Comparison of ENCODE assay signal across 8 mouse cellular contexts in the genomic region with DNA sequence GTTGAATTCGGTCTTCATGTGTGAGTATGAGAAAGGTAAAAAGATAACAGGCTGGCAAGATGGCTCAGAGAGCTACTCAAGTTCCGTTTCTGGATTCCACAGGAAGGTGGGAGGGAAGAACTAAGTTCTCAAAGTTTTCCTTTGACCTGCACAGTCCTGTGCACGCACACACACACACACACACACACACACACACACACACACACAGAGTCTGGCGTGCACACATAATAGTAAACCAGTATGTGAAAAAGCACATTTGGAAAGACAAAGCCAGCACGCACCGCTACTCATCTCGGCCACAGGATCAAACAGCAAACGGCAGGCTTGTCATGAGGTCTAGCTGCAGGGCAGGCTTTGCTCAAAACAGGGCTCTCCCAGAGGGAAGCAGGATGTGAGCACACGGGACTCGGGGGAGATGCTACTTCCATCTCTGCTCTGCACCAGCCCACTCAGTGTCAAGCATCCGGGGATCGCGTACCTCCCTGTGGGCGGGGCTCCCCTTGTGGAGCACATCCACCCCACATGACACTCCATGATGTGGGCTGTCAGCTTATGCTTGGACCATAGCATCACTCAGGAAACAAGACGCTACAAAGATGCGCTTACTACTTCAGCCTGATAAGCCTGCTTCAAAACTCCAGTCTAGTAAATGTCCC. TPM values are rescaled to one million over a fixed set of nuclear protein-coding genes. Genes with fewer than 3 reads are reported as not detected.
DNase-seq lines count a peak whose midpoint lies in the region; ATAC-seq lines count a peak whose summit lies in the region.

No protein-coding gene starts in this region.

- DNase-seq in thymus, postnatal 0 days (ENCODE audit: low spot score), result peak; percentile 13
- no peak for DNase-seq in thymus, postnatal 25 days
- peak; percentile 60 for DNase-seq in embryonic facial prominence, embryonic 14.5 days (ENCODE audit: low spot score)
- DNase-seq in lung, adult 18-20 months, result peak; percentile 30 to 60
- peak; percentile 63 for DNase-seq in retina, embryonic 14.5 days (ENCODE audit: low spot score)

- H3K27ac ChIP-seq in embryonic facial prominence, embryonic 14.5 days (replicated peaks; ENCODE audit: low read depth, low read length), result peak overlapping the region; percentile 36; the same call in 1 of the 2 replicates
- peak overlapping the region; percentile 66 for H3K27ac ChIP-seq in heart, embryonic 15.5 days
- H3K27ac ChIP-seq in kidney, embryonic 14.5 days (ENCODE audit: low read depth, low read length), result peak overlapping the region; percentile 59; the same call in 1 of the 2 replicates

- peak; percentile 89 for ATAC-seq in embryonic facial prominence, embryonic 14.5 days (ENCODE audit: low read depth)
- peak; percentile 84 for ATAC-seq in heart, embryonic 15.5 days (replicated peaks; ENCODE audit: insufficient number of reproducible peaks, insufficient read depth, low FRiP score, low read depth)
- peak; percentile 77 for ATAC-seq in kidney, embryonic 14.5 days (ENCODE audit: low FRiP score, low TSS enrichment)
- no peak for ATAC-seq in erythroblast, adult 5-6 weeks (replicated peaks; ENCODE audit: low FRiP score, poor library complexity, severe bottlenecking)

- no peaks in the 10 kb centered on the region for H3K4me1 ChIP-seq in embryonic facial prominence, embryonic 14.5 days (ENCODE audit: control insufficient read depth, insufficient read depth, low read length)
- H3K4me1 ChIP-seq in heart, embryonic 15.5 days (replicated peaks), result peaks cover 40% of the 10 kb centered on the region
- 0 out of 2 replicates have a peak, but pooled peaks cover 5% of the 10 kb centered on the region for H3K4me1 ChIP-seq in kidney, embryonic 14.5 days (ENCODE audit: control insufficient read depth, insufficient read depth, low read length)

- H3K9ac ChIP-seq in embryonic facial prominence, embryonic 14.5 days (ENCODE audit: low read depth, low read length), result no peak overlapping the region
- peak overlapping the region; percentile 25; the same call in 1 of the 2 replicates for H3K9ac ChIP-seq in heart, embryonic 15.5 days
- H3K9ac ChIP-seq in kidney, embryonic 14.5 days (ENCODE audit: low read depth, low read length), result no peak overlapping the region; the same call in 1 of the 2 replicates

- H3K4me2 ChIP-seq in embryonic facial prominence, embryonic 14.5 days (ENCODE audit: low read depth, low read length), result peak overlapping the region; percentile 30; the same call in 1 of the 2 replicates
- peak overlapping the region; percentile 36 for H3K4me2 ChIP-seq in heart, embryonic 15.5 days
- H3K4me2 ChIP-seq in kidney, embryonic 14.5 days (replicated peaks; ENCODE audit: low read depth, low read length), result no peak overlapping the region; the same call in 1 of the 2 replicates

- no peaks in the 10 kb centered on the region for H3K36me3 ChIP-seq in embryonic facial prominence, embryonic 14.5 days (ENCODE audit: control insufficient read depth, insufficient read depth, low read length)
- no peaks in the 10 kb centered on the region for H3K36me3 ChIP-seq in heart, embryonic 15.5 days
- H3K36me3 ChIP-seq in kidney, embryonic 14.5 days (ENCODE audit: control insufficient read depth, insufficient read depth, low read length), result no peaks in the 10 kb centered on the region

- no peaks in the 10 kb centered on the region for H3K9me3 ChIP-seq in embryonic facial prominence, embryonic 14.5 days (ENCODE audit: control insufficient read depth, low read length)
- no peaks in the 10 kb centered on the region for H3K9me3 ChIP-seq in heart, embryonic 15.5 days (replicated peaks)
- no peaks in the 10 kb centered on the region for H3K9me3 ChIP-seq in kidney, embryonic 14.5 days (ENCODE audit: control insufficient read depth, low read length)

- no peaks in the 10 kb centered on the region for H3K27me3 ChIP-seq in embryonic facial prominence, embryonic 14.5 days (replicated peaks; ENCODE audit: control insufficient read depth, insufficient read depth, low read length)
- H3K27me3 ChIP-seq in heart, embryonic 15.5 days, result no peaks in the 10 kb centered on the region
- no peaks in the 10 kb centered on the region for H3K27me3 ChIP-seq in kidney, embryonic 14.5 days (ENCODE audit: control insufficient read depth, insufficient read depth, low read length)

- 52% methylated on average over 16 of the region's 16 CpGs for WGBS in embryonic facial prominence, embryonic 14.5 days
- 45% methylated on average over 16 of the region's 16 CpGs for WGBS in heart, embryonic 15.5 days
- 63% methylated on average over 16 of the region's 16 CpGs for WGBS in kidney, embryonic 14.5 days

- no peak overlapping the region for H3K4me3 ChIP-seq in embryonic facial prominence, embryonic 14.5 days (ENCODE audit: low read depth, low read length)
- peak overlapping the region; percentile 4 for H3K4me3 ChIP-seq in heart, embryonic 15.5 days
- H3K4me3 ChIP-seq in kidney, embryonic 14.5 days (ENCODE audit: low read length), result no peak overlapping the region

RNA-seq across cellular contexts. Expression of gene Filip1, which starts 50.9 kb away (rescaled TPM):
- 1.1 and 1.6 TPM in 2 replicates for polyA plus RNA-seq in thymus, postnatal 0 days (2015; fragmentation: Nextera tagmentation; extraction: Ambion mirVana)
- 10.1 and 10.4 TPM in 2 replicates for polyA plus RNA-seq in embryonic facial prominence, embryonic 14.5 days (2014; fragmentation: Nextera tagmentation; extraction: Ambion mirVana)
- 28.2 and 36.6 TPM in 2 replicates for polyA plus RNA-seq in heart, embryonic 15.5 days (2015; fragmentation: Nextera tagmentation; extraction: Ambion mirVana)
- 1.9 and 4.5 TPM in 2 replicates for polyA plus RNA-seq in kidney, embryonic 14.5 days (2014; fragmentation: Nextera tagmentation; extraction: Ambion mirVana)
- total RNA-seq in erythroblast, adult 5-6 weeks (2015; ENCODE audit: low replicate concordance), result 0.38 and 0.63 TPM in 2 replicates
- 0.70 TPM in 1 of 2 replicates, not detected in the other for total RNA-seq in erythroblast, adult 5-6 weeks (2017; ENCODE audit: low replicate concordance)
